Mouse (Mus musculus) erythroblast, adult 5-6 weeks (primary cell): ENCODE results near the gene Gng7. TPM values are rescaled to one million over a fixed set of nuclear protein-coding genes. Genes with fewer than 3 reads are reported as not detected.

Source experiments
- ATAC-seq: replicated peaks from 2 replicates; pipeline ENCODE4 v1.8.0; 2016; ENCODE audit warnings: moderate number of reproducible peaks, mild to moderate bottlenecking, moderate TSS enrichment, inconsistent platforms; ENCODE audit not compliant: poor library complexity, low FRiP score, severe bottlenecking
- total RNA-seq, 2 experiments: library from RNA; stranded (forward) in 1 of 2; stranded (reverse) in 1 of 2; fragments of 150-400 nt in 1 of 2; fragments of 200-764, 138-1000 nt in 1 of 2; gene quantifications; 2 replicates each; pipeline versions ENCODE4 v1.2.3 to v1.2.4; 2015 to 2017; ENCODE audit warnings: low replicate concordance in 2 of 2

The Gng7 gene
- total RNA-seq, 2 experiments from 2014 or later = not detected

- no peak for ATAC-seq
These were observed 105.2 kb downstream of the Gng7 start for GRCm38 (mm10) chr10:80909375-80910162.

DNA sequence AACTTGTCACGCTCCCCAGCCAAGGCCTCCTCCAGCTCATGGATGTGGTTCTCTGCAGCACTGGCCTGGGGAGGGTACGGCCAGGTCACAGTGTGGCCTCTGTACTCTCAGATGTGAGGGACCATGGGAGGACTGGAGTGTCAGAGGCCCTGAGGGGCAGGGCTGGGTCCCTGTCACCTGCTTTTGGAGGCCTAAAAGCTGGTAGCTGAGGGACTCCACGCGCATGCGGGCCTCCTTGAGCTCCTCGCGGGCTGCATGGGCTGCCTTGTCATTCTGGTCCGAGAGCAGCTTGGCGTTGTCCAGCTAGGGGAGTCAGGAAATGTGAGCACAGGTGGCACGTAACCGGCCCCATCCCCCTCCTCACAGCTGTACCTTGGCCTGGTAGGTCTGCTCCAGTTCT is 110.0 kb downstream of the Gng7 start:
- ATAC-seq = no peak

DNA sequence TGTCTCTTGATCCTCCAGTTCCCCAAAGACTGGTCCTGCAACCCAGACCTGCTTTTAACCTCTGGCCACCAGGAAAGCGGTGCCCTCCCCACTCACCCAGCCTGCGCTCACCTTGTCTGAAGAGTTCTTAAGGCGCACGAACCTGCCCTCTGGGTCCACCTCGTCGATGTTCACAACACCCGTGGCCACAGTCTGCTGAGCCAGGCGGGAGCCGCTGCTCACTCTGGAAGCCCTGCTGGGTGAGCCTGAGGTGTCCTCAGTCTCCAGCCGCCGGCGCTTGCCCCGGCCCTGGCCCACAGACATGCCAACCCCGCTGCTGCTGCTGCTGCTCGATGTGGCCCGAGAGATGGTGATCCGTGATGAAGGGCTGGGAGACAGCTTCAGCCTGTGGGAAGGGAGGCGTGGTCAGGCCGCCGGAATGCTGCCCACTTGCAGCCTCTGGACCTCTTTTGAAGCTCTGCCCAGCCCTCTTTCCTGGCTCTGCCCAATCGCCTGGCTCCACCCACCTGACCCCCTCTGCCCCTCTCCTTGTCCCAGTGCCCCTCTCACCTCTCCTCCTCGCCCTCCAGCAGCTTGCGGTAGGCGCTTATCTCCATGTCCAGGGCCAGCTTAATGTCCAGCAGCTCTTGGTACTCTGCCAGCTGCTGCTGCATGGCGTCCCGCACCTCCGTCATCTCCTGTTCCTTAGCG is 110.6 kb downstream of the Gng7 start:
- ATAC-seq = no peak

GRCm38 (mm10) chr10:80903282-80903681 is 111.5 kb downstream of the Gng7 start:
- ATAC-seq = no peak

- ATAC-seq = no peak
These were observed 112.3 kb downstream of the Gng7 start for GRCm38 (mm10) chr10:80902273-80902940.

DNA sequence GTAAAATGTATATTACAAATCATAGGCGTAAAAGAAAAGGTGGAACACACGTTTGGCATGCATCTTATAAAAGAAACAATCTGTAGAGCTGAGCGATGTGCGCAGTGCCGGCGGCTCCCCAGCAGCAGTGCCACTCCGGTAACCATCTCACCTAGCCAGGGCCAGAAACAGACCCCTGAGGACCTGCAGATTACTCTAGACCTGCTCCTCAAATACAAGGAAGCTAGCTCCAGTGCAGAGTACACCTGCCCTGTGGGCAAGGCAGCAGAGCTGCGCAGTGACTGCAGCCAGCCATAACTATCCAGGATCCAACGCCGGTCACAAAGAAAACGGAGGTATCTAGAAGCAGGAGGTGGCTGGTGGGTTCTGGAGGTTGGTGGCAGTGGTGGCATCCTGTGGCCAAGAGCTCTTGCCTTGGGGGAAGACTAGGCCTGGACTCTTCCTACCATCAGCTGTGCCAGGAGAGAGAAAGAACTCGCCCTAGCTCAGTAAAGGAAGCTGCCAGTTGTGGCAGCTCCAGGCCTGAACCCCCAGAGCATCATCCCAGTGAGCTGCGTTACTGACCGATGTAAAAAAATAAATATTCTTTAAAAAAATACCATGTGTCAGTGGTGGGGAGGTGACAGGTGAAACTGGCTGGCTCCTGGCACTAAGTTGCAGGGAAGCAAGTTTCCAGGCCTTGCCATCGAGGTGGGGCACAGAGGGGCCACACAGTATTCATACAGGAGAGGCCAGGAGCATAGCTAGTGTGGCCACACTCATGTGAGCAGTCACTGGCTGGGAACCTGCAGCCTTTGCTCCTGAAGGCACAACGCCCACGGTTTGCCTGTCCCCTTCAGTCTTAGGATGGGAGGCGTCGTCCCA is 113.1 kb downstream of the Gng7 start:
- ATAC-seq = no peak

DNA sequence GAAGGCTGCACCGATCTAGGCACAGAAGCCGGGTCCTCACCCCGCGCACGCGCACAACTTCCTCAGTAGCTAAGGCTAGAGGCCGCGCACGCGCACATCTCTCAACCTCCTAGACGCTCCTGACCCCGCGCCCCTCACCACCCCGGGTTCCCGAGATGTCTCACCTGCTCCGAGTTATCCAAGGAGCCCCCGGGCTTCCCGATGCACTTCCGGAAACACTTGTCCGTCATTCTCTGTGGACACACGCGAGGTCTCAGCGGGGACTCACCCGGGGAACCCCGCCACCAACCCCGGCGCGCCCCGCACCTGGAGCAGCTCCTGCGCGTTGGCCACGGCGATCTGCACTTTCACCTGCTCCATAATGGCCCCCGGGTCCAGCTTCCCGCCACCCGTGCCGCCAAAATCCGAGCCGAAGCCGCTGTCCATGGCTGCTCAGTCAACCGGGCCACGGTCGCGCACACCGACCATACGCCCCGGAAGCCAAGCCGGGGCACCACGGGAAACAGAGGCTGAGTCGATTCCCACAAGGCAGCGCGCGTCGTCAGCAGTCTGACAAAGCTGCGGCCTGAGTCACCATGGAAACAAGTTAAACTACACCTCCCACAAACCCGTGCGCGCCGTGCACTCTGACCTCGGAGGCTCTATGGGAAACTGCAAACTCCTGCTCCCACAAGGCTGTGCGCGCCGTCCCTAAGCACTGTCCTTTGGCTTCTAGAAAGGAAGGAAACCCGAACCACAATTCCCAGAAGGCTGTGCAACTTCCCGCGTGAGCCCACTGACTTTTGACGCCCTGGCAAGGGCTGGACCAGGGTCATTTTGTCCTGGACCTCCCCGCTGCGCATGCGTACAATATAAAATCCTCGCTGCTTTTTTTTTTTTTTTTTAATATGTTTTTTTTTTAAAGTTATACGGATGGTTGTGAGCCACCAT is 114.2 kb downstream of the Gng7 start, which contains the start of gene Timm13:
Timm13 (minus strand) TSS at position 652 of the 930 bp plus-strand sequence.
- ATAC-seq = peak; percentile 85

DNA sequence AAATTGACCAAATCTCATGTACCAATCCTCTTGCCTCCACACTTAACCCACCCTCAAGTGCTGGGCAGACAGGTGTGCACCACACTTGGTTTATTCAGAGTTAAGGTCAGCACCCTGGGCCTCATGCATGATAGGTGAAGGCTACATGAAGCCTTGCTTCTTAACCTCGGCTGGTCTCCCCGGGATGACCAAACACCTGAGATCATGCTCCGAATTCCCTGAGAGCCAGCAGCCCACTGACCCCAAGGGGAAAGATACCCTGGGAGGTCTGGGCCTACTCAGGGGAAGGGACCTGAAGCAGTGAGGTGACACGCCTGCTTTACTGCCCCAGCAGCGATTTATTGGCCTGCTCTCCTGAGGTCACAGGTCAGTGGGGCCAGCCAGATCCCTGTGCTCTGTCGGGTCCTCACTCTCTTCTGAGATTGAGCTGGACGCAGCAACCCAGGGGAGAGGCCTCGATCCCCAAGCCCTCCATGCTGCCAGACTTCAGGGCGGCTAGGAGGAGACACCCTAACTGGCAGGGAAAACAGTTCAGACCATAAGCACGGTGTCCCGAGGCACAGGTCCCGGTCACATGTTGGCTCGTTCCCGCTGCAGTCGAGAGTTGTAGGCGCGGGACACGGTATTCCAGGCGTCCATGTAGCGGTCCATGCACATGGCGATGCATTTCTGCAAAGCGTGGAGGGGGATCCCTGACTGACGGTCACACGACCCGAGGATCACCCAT is 115.0 kb downstream of the Gng7 start:
- peak; percentile 5 for ATAC-seq

- no peak for ATAC-seq
These were observed 115.7 kb downstream of the Gng7 start for GRCm38 (mm10) chr10:80899074-80899473.

Other genes starting within 250 kb of the Gng7 start
- 19.6 and 26.5 TPM in 2 replicates for gene Sf3a2, start 216.7 kb downstream of the Gng7 start, total RNA-seq (2015; ENCODE audit: low replicate concordance)
- gene Sf3a2, start 216.7 kb downstream of the Gng7 start, total RNA-seq (2017; ENCODE audit: low replicate concordance) = 7.2 and 11.2 TPM in 2 replicates
- 24.5 and 45.2 TPM in 2 replicates for gene Plekhj1, start 216.3 kb downstream of the Gng7 start, total RNA-seq (2015; ENCODE audit: low replicate concordance)
- 8.2 and 13.9 TPM in 2 replicates for gene Plekhj1, start 216.3 kb downstream of the Gng7 start, total RNA-seq (2017; ENCODE audit: low replicate concordance)
- not detected in 2 replicates for gene Amh, start 209.7 kb downstream of the Gng7 start, total RNA-seq (2015; ENCODE audit: low replicate concordance)
- not detected in 2 replicates for gene Amh, start 209.7 kb downstream of the Gng7 start, total RNA-seq (2017; ENCODE audit: low replicate concordance)
- not detected in 2 replicates for gene Jsrp1, start 201.4 kb downstream of the Gng7 start, total RNA-seq (2015; ENCODE audit: low replicate concordance)
- gene Jsrp1, start 201.4 kb downstream of the Gng7 start, total RNA-seq (2017; ENCODE audit: low replicate concordance) = not detected in 2 replicates
- gene Oaz1, start 188.3 kb downstream of the Gng7 start, total RNA-seq (2015; ENCODE audit: low replicate concordance) = 1,067 and 1,159 TPM in 2 replicates
- 242 and 348 TPM in 2 replicates for gene Oaz1, start 188.3 kb downstream of the Gng7 start, total RNA-seq (2017; ENCODE audit: low replicate concordance)
- gene Lingo3, start 170.9 kb downstream of the Gng7 start, total RNA-seq (2015; ENCODE audit: low replicate concordance) = not detected in 2 replicates
- gene Lingo3, start 170.9 kb downstream of the Gng7 start, total RNA-seq (2017; ENCODE audit: low replicate concordance) = not detected in 2 replicates
- gene Lsm7, start 159.7 kb downstream of the Gng7 start, total RNA-seq (2015; ENCODE audit: low replicate concordance) = 27.8 and 33.2 TPM in 2 replicates
- gene Lsm7, start 159.7 kb downstream of the Gng7 start, total RNA-seq (2017; ENCODE audit: low replicate concordance) = 59.8 and 67.9 TPM in 2 replicates
- gene Sppl2b, start 159.7 kb downstream of the Gng7 start, total RNA-seq (2015; ENCODE audit: low replicate concordance) = 225 and 274 TPM in 2 replicates
- 343 and 430 TPM in 2 replicates for gene Sppl2b, start 159.7 kb downstream of the Gng7 start, total RNA-seq (2017; ENCODE audit: low replicate concordance)
- gene Tmprss9, start 143.1 kb downstream of the Gng7 start, total RNA-seq (2015; ENCODE audit: low replicate concordance) = not detected in 2 replicates
- 0.17 TPM in 1 of 2 replicates, not detected in the other for gene Tmprss9, start 143.1 kb downstream of the Gng7 start, total RNA-seq (2017; ENCODE audit: low replicate concordance)
- 12.1 and 17.6 TPM in 2 replicates for gene Timm13, start 114.0 kb downstream of the Gng7 start, total RNA-seq (2015; ENCODE audit: low replicate concordance)
- gene Timm13, start 114.0 kb downstream of the Gng7 start, total RNA-seq (2017; ENCODE audit: low replicate concordance) = 14.1 and 24.7 TPM in 2 replicates
- gene Lmnb2, start 96.7 kb downstream of the Gng7 start, total RNA-seq (2015; ENCODE audit: low replicate concordance) = 2.7 and 7.3 TPM in 2 replicates
- 9.3 and 9.7 TPM in 2 replicates for gene Lmnb2, start 96.7 kb downstream of the Gng7 start, total RNA-seq (2017; ENCODE audit: low replicate concordance)
- 2.3 and 10.6 TPM in 2 replicates for gene Gadd45b, start 84.9 kb downstream of the Gng7 start, total RNA-seq (2015; ENCODE audit: low replicate concordance)
- gene Gadd45b, start 84.9 kb downstream of the Gng7 start, total RNA-seq (2017; ENCODE audit: low replicate concordance) = 3.2 and 4.9 TPM in 2 replicates
- gene Diras1, start 10.7 kb upstream of the Gng7 start, total RNA-seq (2015; ENCODE audit: low replicate concordance) = not detected in 2 replicates
- not detected in 2 replicates for gene Diras1, start 10.7 kb upstream of the Gng7 start, total RNA-seq (2017; ENCODE audit: low replicate concordance)
- gene Slc39a3, start 22.5 kb upstream of the Gng7 start, total RNA-seq (2015; ENCODE audit: low replicate concordance) = 2.1 and 2.5 TPM in 2 replicates
- 2.7 and 3.8 TPM in 2 replicates for gene Slc39a3, start 22.5 kb upstream of the Gng7 start, total RNA-seq (2017; ENCODE audit: low replicate concordance)
- gene Sgta, start 45.2 kb upstream of the Gng7 start, total RNA-seq (2015; ENCODE audit: low replicate concordance) = 6.7 and 20.3 TPM in 2 replicates
- 14.8 and 18.1 TPM in 2 replicates for gene Sgta, start 45.2 kb upstream of the Gng7 start, total RNA-seq (2017; ENCODE audit: low replicate concordance)
- 1.9 TPM in 1 of 2 replicates, not detected in the other for gene Thop1, start 55.1 kb upstream of the Gng7 start, total RNA-seq (2015; ENCODE audit: low replicate concordance)
- gene Thop1, start 55.1 kb upstream of the Gng7 start, total RNA-seq (2017; ENCODE audit: low replicate concordance) = 3.1 and 4.1 TPM in 2 replicates
- gene Creb3l3, start 83.9 kb upstream of the Gng7 start, total RNA-seq (2015; ENCODE audit: low replicate concordance) = not detected in 2 replicates
- not detected in 2 replicates for gene Creb3l3, start 83.9 kb upstream of the Gng7 start, total RNA-seq (2017; ENCODE audit: low replicate concordance)
- 22.2 and 31.5 TPM in 2 replicates for gene Map2k2, start 91.0 kb upstream of the Gng7 start, total RNA-seq (2015; ENCODE audit: low replicate concordance)
- gene Map2k2, start 91.0 kb upstream of the Gng7 start, total RNA-seq (2017; ENCODE audit: low replicate concordance) = 34.2 and 49.9 TPM in 2 replicates
- gene Zbtb7a, start 120.3 kb upstream of the Gng7 start, total RNA-seq (2015; ENCODE audit: low replicate concordance) = 11.5 and 13.2 TPM in 2 replicates
- 10.1 and 14.2 TPM in 2 replicates for gene Zbtb7a, start 120.3 kb upstream of the Gng7 start, total RNA-seq (2017; ENCODE audit: low replicate concordance)
- 4.4 and 11.3 TPM in 2 replicates for gene Pias4, start 153.0 kb upstream of the Gng7 start, total RNA-seq (2015; ENCODE audit: low replicate concordance)
- 12.3 and 19.3 TPM in 2 replicates for gene Pias4, start 153.0 kb upstream of the Gng7 start, total RNA-seq (2017; ENCODE audit: low replicate concordance)
- gene Eef2, start 161.7 kb upstream of the Gng7 start, total RNA-seq (2015; ENCODE audit: low replicate concordance) = 227 and 267 TPM in 2 replicates
- 388 and 458 TPM in 2 replicates for gene Eef2, start 161.7 kb upstream of the Gng7 start, total RNA-seq (2017; ENCODE audit: low replicate concordance)
- gene Dapk3, start 168.1 kb upstream of the Gng7 start, total RNA-seq (2015; ENCODE audit: low replicate concordance) = 3.3 and 7.3 TPM in 2 replicates
- 10.8 and 11.8 TPM in 2 replicates for gene Dapk3, start 168.1 kb upstream of the Gng7 start, total RNA-seq (2017; ENCODE audit: low replicate concordance)
- gene 4930442H23Rik, start 168.9 kb upstream of the Gng7 start, total RNA-seq (2015; ENCODE audit: low replicate concordance) = not detected in 2 replicates
- not detected in 2 replicates for gene 4930442H23Rik, start 168.9 kb upstream of the Gng7 start, total RNA-seq (2017; ENCODE audit: low replicate concordance)
- gene Nmrk2, start 187.1 kb upstream of the Gng7 start, total RNA-seq (2015; ENCODE audit: low replicate concordance) = not detected in 2 replicates
- not detected in 2 replicates for gene Nmrk2, start 187.1 kb upstream of the Gng7 start, total RNA-seq (2017; ENCODE audit: low replicate concordance)
- not detected in 2 replicates for gene Atcay, start 215.9 kb upstream of the Gng7 start, total RNA-seq (2015; ENCODE audit: low replicate concordance)
- not detected in 2 replicates for gene Atcay, start 215.9 kb upstream of the Gng7 start, total RNA-seq (2017; ENCODE audit: low replicate concordance)
- gene Zfr2, start 218.2 kb upstream of the Gng7 start, total RNA-seq (2015; ENCODE audit: low replicate concordance) = not detected in 2 replicates
- gene Zfr2, start 218.2 kb upstream of the Gng7 start, total RNA-seq (2017; ENCODE audit: low replicate concordance) = not detected in 2 replicates
- gene Matk, start 238.0 kb upstream of the Gng7 start, total RNA-seq (2015; ENCODE audit: low replicate concordance) = 0.42 and 0.96 TPM in 2 replicates
- 4.3 TPM in 2 replicates for gene Matk, start 238.0 kb upstream of the Gng7 start, total RNA-seq (2017; ENCODE audit: low replicate concordance)